Mouse (Mus musculus): Measurements from ENCODE around the gene Foxp1. TPM values are rescaled to one million over a fixed set of nuclear protein-coding genes. Genes with fewer than 3 reads are reported as not detected.

The Foxp1 gene
- total RNA-seq, 2 experiments from 2014 or later, result 210 to 247 TPM

DNA sequence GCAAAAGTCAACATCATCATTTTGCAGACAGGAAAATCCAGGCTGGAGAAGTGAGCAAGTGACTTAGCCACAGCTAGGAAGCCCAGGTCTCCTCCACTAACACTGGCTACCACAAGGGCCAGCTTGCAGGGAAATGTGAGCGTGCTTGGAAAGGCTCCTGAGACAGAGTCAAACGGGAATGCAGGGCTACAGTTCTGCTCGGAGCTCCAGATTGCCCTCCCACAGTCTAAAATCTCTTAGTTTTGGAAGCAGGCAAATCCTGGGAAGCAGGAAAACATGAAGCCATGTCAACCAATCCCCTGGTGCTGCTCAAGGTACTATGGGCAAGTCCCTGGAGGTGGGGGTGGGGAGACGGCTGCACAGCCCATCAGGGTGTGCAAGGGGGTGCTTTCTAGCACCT is 75.1 kb downstream of the Foxp1 start:
- intact Hi-C loops (cut with DNase I), result no loop called here
- no peak for DNase-seq

DNA sequence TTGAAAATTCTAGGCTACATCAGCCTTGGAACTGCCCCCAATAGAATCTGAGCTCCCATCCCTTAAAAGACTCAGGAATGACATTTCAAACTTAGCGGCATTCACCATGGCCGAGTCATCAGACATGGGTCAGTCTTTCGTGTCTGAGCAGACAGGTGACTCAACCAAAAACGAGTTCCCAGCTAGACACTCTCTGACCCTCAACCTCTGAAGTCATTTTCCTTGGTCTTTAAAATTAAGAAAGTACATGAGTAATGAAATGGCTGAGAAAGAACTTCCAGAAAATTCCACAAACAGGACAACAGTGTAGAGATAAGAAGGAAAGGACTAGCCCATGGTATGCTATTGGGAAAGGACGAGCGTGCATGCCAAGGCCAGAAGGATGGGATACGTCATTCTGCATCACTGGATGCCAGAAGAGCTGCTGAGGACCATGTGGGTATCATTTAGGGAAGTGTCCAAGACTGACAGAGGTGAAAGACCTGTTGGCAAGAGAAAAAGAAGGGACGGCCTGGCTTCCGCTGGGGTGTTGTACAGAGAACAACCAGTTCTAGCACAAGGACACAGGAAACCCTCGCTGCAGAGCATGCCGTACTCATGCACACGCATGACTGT is 75.6 kb downstream of the Foxp1 start:
- no peak for DNase-seq
- intact Hi-C loops (cut with DNase I), result no loop called here

DNA sequence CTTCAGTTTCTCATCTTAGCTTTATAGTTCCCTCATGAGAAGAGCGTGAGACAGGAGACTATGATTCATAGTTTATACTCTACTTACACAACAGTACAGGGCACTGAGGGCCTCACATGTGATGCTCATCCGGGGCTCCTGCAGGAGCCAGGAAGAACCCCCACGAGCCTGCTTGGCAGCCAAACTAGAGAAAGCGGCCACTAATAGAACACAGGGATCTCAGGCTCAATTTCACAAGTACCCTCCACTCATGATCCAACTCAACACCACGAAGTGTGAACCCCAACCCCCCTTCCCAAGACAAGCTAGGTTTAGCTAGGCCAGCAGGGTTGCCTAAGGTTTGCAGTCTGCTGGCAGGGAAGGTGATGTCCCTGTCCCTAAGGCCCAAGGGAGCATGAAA is 79.1 kb downstream of the Foxp1 start:
- intact Hi-C loops (cut with DNase I), result no loop called here
- DNase-seq, result no peak

DNA sequence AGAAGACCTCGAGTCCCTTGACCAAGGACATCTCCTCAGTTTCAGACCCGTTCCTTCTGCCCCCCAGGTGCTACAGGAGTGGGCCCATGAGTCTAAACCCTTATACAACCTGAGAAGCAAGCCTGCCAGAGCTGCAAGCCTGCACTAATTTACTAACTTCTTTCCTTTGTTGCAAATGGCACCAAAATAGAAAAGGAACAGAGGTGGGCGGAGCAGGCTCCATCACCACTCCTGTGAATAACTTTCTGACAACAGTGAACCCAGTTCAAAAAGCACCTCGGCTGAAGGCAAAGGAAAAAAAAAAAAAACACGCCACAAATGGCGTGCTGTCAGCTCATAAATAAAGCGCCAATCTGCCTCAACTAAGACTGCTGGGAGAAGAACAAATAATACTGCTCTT is 81.4 kb downstream of the Foxp1 start:
- no peak for DNase-seq
- intact Hi-C loops (cut with DNase I), result no loop called here

DNA sequence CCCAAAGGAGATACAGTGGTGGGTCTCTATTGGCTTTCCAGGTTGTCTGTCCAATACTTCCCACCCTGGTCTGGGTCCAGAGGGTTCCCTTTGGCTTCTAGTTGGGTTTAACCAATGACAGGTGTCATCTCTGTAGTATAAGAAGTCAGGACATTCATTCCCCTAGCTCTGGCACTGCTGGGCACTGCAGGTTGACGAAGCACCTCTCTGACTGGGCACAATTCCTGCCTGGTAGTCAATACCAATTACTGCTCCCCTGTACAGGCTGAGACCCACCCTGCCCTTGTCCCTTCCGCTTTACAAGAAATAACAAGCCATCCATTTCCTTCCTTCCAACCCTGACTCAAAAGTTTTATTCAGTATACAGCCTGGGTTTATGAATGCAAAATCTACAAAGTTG is 81.9 kb downstream of the Foxp1 start:
- DNase-seq, result no peak
- intact Hi-C loops (cut with DNase I), result no loop called here

DNA sequence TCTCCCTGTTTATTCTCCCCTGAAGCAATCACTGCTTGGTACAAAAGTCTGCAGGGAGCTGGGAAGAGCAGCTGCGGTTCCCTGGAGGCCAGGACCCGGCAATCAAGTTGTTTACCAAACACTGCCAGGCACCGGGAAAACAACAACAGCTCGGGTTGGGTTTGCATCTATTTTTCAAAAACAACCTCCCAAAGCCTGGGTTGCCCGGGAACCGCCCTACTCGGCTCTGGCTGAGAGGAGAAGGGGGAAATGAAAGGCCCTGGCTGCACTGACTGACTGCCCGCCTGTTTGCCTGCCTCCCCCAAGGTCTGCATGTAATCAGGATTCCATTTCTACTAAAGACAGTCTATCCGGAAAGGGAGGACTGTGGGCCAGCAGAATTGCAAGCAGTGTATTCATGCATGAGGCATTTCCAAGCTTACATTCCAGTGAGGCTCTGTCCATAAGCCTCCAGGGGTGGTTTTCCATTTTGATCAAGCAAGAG is 82.6 kb downstream of the Foxp1 start:
- intact Hi-C loops (cut with DNase I), result no loop called here

DNA sequence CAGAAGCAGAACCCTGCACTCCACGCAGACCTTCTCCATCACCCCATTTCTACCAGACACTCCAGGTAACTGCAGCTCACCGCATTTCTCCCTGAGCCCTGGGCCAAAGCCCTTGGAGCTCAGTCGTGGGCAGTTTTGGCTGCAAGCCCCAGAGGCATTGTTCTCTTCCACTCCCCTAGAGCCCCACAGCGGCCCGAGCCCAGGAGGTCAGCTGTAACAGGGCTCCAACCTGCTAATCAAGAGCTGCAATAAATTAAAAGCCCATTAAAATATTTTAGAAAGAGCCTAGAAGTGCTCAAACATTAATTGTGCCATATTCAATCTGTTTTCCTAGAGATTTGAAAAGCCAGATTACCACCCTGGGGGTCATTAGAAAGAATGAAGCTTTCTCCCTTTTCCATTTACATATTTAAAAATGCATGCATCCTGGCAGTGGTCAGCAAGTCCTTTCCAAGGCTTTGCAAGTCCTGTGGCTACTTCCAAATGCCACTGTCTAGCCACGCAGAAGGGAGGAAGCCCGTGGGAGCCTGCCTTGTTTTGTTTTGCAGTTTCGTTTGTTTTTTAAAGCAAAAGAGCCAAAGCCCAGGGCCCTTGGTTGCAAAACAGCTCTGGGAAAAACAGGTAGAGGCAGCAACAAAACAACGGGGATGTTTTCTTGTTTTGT is 83.2 kb downstream of the Foxp1 start:
- intact Hi-C loops (cut with DNase I), result no loop called here
- no peak for DNase-seq

More for the DNA sequence above, 82.6 kb downstream of the Foxp1 start:
- DNase-seq, result peak; percentile 16

DNA sequence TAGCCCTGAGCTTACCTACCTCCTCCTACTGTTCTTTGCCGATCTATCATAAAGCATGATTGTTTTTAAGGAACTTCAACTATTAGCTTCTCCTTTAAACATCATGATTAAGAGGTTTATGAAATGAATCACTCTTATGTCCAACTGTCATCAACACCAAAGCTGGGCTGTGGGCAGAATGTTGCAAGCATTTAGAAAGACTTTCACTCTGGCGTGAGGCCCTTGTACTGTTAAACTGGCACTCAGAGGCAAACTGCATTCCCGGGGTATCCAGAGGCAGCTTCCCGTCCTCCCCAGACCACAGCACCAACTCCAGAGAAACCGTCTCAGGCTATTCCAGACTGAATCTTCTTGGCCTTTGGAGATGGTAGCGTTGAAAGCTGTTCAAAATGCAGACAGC is 86.2 kb downstream of the Foxp1 start:
- DNase-seq, result no peak
- intact Hi-C loops (cut with DNase I), result no loop called here

DNA sequence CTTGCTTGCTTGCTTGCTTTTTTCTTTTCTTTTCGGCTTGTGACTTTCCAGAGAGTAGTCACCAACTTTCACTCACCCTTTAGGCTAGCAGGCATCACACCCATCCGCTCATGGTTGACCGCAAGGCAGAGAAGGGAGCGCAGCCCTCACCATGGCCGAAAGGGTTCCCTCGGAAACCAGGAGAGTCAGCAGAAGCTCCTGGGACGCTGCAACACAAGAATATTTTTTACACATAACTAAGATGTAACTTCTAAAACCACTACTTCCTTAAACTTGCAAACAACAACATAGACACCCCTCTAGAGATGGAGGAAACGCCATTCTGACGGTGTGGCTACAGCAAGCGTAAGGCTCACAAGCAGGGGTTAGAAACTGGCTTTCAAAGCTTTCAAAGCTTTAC is 87.4 kb downstream of the Foxp1 start:
- intact Hi-C loops (cut with DNase I), result no loop called here
- DNase-seq, result no peak

DNA sequence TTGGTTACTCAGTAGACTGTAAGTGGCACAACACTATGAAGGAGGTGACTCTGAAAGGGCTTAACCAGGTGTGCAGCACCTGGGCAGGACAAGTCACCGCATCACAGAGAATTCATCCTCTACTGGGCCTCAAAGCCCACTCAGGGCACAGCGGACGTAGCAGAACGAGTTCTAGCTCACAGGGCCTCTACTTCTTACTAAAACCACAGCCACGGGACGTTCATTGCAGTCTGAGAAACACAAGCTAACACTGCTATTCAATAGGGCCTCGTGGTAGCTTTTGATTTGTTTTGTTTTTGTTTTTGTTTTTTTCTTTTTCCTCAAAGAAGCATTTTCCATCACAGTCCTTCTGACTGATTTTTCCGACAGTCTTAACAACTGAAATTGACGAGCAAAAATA is 89.5 kb downstream of the Foxp1 start:
- intact Hi-C loops (cut with DNase I), result no loop called here
- no peak for DNase-seq

DNA sequence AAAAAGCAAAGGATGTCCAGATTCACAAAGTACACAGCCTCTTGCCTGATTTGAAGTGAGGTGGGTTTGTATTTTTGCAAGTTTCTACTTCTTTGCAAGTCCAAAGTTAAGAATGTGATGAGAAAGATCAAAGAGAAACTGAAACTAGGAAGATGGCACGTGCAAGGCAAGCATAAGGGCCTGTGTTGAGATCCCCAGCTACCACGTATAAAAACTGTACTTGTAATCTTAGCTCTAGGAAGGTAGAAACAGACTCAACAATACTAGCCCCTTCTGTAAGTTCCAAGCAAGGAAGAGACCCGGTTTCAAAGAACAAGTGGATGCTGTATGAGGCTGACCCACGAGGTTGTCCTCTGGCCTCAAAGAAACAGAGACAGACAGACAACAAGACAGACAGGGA is 90.6 kb downstream of the Foxp1 start:
- intact Hi-C loops (cut with DNase I), result no loop called here
- DNase-seq, result no peak

DNA sequence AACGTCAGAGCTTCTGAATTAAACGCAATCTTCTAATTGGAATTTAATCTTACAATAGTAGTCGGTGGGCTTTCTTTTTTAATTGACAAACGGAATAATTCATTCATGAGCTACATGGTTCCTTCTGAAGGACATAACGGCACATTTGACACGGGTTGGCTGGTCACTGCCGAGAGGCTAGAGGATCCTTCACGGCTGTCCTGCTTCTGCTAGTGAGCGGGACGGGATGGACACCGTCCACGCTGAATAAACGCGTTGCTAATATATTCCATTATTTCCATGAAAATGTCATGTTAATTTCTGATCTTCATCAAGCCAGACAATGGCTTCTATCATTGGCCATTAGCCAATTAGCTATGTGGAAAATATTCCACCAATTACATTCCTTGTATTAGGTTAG is 92.0 kb downstream of the Foxp1 start:
- no peak for DNase-seq
- intact Hi-C loops (cut with DNase I), result no loop called here

DNA sequence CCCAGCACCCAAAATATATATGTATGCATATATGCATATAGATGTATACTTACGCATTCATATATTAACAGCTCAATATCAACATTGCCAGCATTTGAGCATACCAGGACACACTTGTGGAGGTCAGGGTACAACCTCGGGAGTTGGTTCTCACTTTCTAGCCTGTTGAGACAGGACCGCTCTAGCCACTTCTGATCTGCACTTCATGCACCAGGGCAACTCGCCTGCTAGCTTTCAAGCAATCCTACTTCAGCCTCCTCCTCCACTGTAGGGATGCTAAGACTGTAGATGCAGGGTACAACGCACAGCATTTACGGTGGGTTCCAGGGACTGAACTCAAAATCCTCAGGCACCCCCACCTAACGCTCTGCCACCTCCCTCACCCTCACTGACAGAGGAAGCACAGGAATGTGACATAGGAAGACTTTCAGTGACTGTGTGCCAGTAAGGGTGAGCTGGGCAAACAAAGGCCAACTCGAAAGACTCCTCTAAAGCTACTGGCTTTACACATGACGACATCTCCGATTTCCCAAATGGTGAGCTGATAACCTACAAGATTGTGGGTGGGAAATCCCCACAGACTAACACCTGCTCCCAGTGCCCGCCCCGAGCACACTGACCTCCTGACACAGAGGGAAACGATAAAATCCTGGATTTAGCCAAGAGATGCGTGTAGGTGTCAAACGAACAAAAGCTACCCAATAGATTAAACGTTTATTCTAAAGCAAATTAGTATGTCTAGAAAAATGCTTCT is 93.0 kb downstream of the Foxp1 start:
- intact Hi-C loops (cut with DNase I), result no loop called here
- DNase-seq, result no peak

DNA sequence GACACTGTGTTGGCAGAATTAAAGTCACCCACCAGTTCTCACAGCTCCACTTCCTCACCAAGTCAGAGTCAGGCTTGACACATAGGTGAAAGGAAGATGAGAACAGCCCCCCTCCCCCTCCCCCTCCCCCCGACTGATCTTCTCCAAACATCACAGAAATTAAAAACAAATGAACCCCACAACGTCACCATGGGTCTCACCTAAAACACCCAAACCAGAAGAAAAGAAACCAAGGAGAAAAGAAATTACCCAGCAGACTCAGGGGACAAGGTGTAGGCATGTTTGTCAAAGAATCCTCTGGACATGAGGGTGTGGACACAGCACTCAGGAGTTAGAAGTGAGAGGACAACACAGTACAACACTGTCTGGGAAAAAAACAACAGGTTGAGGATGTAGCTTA is 93.6 kb downstream of the Foxp1 start:
- intact Hi-C loops (cut with DNase I), result no loop called here
- no peak for DNase-seq

DNA sequence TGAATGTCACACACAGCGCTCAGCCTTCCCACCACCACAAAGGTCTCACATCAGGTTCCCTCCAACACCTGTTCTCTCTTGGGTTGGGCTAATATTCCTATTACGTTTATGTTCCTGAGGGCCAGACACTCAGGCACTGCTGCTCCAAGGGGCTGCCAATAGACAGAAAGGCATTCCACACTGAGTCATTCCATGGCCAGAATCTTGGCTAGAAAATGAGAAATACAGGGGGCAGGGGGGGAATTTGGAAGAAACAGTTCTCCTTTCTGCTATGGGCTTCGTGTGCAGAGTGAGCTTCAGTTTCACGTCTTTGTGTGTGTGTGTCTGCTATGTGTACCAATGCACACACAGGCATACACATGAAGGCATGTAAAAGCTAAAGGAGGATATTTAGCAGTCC is 95.2 kb downstream of the Foxp1 start:
- intact Hi-C loops (cut with DNase I), result no loop called here

DNA sequence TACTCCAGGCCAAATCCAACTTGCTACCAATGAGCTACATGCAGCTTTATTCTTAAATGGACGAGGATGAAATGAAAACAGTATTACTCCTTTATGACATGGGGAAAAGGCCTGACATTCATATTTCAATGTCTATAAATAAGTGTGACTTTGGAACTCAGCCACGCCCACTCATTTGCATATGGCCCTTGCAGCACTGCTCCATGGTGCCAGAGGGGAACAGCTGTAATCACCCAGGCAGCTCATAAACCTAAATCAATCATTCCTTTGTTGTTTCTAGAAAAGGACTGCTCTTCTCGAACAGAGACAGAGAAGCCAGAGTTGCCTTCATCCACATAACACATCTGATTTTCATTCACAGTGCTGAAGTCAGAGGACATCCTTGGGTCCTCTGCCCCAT is 97.5 kb downstream of the Foxp1 start:
- intact Hi-C loops (cut with DNase I), result no loop called here
- DNase-seq, result no peak

More for the DNA sequence above, 95.2 kb downstream of the Foxp1 start:
- DNase-seq, result no peak

DNA sequence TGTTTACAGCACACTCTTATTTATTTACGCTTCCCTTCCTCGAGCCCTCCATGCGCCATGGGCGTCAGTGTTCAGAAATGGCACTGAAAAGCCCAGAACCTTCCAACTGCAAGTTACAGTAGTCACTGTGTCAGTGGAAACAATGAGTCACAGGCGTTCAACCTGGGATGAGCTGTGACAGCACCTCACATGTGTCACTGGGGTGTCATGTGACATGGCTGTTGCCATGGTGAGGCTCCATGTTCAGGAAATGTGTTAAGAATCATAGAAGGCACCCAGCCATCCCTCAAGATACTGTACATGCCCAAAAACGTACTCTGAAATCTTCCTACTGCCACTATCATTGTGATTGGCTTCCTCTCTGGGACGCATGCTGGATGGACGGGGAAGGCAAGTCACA is 101.9 kb downstream of the Foxp1 start:
- DNase-seq, result no peak
- intact Hi-C loops (cut with DNase I), result no loop called here

DNA sequence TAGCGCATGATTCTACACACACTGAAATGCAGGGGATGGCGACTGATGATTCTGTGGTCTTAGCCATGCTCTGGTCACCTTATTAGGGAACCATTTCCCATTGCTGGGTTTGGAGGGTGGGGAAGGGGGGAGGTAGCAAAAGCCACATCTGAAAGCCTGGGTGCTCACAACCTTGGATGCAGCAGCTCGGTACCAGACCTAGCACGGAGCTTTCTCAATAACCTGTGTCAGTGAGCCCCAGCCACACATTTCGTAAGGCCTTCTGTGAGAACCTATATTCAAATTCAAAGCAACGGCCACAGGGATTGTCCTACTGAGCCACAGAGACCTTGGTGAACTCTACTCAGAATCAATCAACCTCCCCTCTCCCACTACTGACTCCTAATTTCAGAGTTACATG is 109.9 kb downstream of the Foxp1 start:
- intact Hi-C loops (cut with DNase I), result no loop called here
- no peak for DNase-seq

DNA sequence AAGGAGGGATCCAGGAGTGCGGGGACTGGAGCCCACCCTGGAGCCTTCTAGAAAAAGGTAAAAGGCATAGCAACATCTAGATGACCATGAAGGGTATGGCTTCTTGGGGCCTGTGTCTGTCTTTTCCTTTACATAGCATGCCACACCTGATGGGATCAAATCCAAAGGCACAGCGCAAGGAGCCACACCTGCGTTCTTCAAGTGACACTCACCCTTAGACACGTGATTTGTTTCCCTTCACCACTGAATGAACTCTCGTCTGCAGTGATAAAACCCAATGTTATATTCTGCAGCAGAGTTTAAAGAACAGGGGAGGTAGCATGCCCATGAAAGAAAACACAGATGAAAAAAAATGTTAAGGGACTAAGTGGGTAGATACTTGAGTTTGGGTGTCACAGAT is 112.9 kb downstream of the Foxp1 start:
- intact Hi-C loops (cut with DNase I), result no loop called here
- DNase-seq, result no peak

DNA sequence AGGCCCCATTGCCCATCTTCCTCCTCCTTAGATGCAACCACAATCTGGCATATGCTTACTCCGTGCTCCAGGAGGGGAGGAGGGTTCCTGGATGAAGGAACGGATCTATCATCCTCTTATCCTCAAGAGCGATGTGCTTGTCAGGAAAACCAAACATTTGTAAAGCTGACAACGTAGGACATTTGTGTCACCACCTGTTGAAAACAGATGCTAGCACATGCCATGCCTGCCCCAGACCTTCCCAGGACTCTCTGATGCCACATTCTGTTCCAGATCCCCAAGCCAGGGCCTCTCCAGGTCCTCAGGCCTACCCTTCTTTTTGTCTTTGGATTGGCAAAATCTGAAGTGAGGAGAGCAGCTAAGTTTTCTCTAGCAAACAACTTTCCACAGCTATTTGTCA is 113.6 kb downstream of the Foxp1 start:
- intact Hi-C loops (cut with DNase I), result no loop called here
- no peak for DNase-seq

DNA sequence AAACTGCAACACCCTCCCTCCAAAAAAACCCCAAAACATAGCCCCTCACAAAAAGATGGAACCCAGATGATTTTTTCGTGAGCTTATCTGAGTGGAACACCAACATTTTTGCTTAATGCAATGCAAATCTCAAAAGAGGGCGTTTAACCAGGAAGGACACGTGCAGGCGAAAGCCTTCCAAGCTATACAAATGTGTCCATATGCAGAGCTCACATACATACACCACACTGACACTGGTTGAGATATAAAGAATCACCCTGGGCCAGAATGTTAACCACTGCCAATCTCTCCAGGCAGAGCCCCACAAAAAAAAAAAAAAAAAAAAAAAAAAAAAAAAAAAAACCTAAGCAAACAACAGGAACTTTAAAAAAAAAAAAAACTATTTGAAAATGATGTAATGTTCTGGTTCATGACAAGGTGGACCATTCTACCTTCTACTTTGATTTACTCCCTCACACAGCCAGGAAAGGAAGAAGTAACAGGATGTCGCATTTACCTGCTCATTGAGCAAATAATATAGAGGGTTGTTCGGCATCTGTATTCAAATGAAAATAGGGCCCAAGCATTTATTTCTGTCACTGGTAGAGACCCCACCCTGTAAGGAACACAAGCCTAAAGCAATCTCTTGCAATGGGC is 118.6 kb downstream of the Foxp1 start:
- intact Hi-C loops (cut with DNase I), result no loop called here
- no peak for DNase-seq

DNA sequence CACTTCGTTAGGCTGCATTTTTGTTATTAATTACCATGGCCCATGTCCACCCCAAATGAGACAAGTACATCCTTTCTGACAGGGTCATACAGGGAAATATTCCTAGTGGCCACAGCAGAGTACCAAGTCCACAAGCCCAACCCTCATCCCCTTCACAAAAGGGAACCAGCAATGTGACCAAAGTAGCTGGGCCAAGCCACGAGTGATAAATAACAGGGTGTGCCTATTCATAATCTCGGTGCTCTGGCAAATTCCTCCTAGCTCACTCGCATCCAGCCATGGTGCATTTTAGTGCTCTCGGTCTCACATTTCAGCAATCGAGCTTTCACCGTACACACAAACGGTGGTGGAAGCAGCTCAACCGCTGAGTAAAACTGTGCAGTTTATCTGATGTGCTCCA is 119.6 kb downstream of the Foxp1 start:
- DNase-seq, result no peak
- intact Hi-C loops (cut with DNase I), result no loop called here
